Mouse (Mus musculus) myocyte (in vitro differentiated cells): Measurements from ENCODE around the gene Car5a.
A peak's percentile ranks its signal among the peaks of the same experiment; 100 is the strongest.

Source experiments
- CEBPB ChIP-seq: IDR thresholded peaks from 2 replicates; pipeline ENCODE4 v1.6.1; 2011; ENCODE audit warnings: mild to moderate bottlenecking, moderate library complexity; ENCODE audit not compliant: poor library complexity, insufficient read depth, severe bottlenecking
- E2F4 ChIP-seq: IDR thresholded peaks from one replicate; pipeline ENCODE4 v1.6.1; 2011; ENCODE audit warnings: mild to moderate bottlenecking, control low read depth, moderate library complexity; ENCODE audit not compliant: insufficient read depth
- MAX ChIP-seq: IDR thresholded peaks from one replicate; pipeline ENCODE4 v1.6.1; 2011; ENCODE audit warnings: low read depth, mild to moderate bottlenecking, control low read depth
- MYOG ChIP-seq, 3 experiments: IDR thresholded peaks; one replicate each; pipeline ENCODE4 v1.6.1; 2011; ENCODE audit warnings: control low read depth in 2 of 3, low read depth in 2 of 3, mild to moderate bottlenecking in 2 of 3; ENCODE audit not compliant: insufficient read length in 2 of 3, control insufficient read depth in 1 of 3, insufficient read depth in 1 of 3
- POLR2A ChIP-seq: IDR thresholded peaks from one replicate; pipeline ENCODE4 v1.6.1; 2011; ENCODE audit warnings: low read depth, mild to moderate bottlenecking, control low read depth, moderate library complexity; ENCODE audit not compliant: insufficient read length
- POLR2AphosphoS2 ChIP-seq: IDR thresholded peaks from one replicate; pipeline ENCODE4 v1.6.1; 2011; ENCODE audit warnings: low read depth, control low read depth; ENCODE audit not compliant: insufficient read length
- REST ChIP-seq: IDR thresholded peaks from one replicate; pipeline ENCODE4 v1.6.1; 2011; ENCODE audit warnings: mild to moderate bottlenecking, control low read depth, moderate library complexity; ENCODE audit not compliant: insufficient read depth, insufficient read length
- SRF ChIP-seq: IDR thresholded peaks from one replicate; pipeline ENCODE4 v1.6.1; 2011; ENCODE audit warnings: low read depth; ENCODE audit not compliant: control insufficient read depth, insufficient read length
- TCF12 ChIP-seq: IDR thresholded peaks from one replicate; pipeline ENCODE4 v1.6.1; 2011; ENCODE audit warnings: mild to moderate bottlenecking, control low read depth; ENCODE audit not compliant: poor library complexity, insufficient read depth, severe bottlenecking
- TCF3 ChIP-seq: IDR thresholded peaks from one replicate; pipeline ENCODE4 v1.6.1; 2011; ENCODE audit warnings: low read depth, control low read depth; ENCODE audit not compliant: insufficient read length
- USF1 ChIP-seq: IDR thresholded peaks from one replicate; pipeline ENCODE4 v1.6.1; 2011; ENCODE audit warnings: low read depth, mild to moderate bottlenecking, control low read depth, moderate library complexity

DNA sequence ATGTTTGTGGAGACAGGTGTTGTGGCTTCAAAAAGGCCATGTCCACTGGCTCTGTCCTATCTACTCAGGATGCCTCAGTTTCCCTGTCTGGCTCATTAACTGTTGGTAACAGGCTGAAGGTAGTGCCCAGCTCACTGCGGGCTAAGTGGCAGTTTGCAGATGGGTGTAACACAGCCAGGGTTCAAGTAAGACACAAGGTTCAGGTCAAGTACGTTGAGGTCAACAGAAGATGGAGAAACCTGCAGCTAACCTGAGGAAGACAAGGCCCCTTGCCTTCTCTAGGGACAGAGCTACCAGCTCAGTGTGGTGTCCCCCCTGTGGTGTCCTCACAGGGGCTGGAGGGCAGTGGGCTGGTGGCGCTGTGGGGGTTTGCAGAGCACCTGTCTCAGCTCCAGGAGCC lies 65.0 kb downstream of the Car5a start:
- TF ChIP-seq POLR2A (peak; percentile 38), TCF12 (no peak), USF1 (no peak), MYOG (IDR thresholded peaks at IDR 0.05; ENCODE audit: control insufficient read depth in 1 of 3, insufficient read depth in 1 of 3, insufficient read length in 2 of 3, low read depth in 2 of 3) (no peak), E2F4 (no peak), TCF3 (no peak), MAX (no peak), POLR2AphosphoS2 (peak; percentile 76), SRF (no peak), REST (no peak), CEBPB (no peak)
